Mouse (Mus musculus) cortical plate, adult 2 months (tissue): ENCODE data around the gene Ccdc9.

Experiments
- CTCF ChIP-seq: fragments of 200-500 bp; IDR thresholded peaks from 2 replicates; pipeline ENCODE4 v1.5.1; 2011; ENCODE audit warnings: mild to moderate bottlenecking, control low read depth, low read length; ENCODE audit not compliant: insufficient read depth; ENCODE audit errors: extremely low read depth
- POLR2A ChIP-seq: fragments of 200-500 bp; IDR thresholded peaks from 2 replicates; pipeline ENCODE4 v1.6.1; 2011; ENCODE audit warnings: mild to moderate bottlenecking, low read length, control low read depth; ENCODE audit not compliant: insufficient read depth; ENCODE audit errors: extremely low read depth

DNA sequence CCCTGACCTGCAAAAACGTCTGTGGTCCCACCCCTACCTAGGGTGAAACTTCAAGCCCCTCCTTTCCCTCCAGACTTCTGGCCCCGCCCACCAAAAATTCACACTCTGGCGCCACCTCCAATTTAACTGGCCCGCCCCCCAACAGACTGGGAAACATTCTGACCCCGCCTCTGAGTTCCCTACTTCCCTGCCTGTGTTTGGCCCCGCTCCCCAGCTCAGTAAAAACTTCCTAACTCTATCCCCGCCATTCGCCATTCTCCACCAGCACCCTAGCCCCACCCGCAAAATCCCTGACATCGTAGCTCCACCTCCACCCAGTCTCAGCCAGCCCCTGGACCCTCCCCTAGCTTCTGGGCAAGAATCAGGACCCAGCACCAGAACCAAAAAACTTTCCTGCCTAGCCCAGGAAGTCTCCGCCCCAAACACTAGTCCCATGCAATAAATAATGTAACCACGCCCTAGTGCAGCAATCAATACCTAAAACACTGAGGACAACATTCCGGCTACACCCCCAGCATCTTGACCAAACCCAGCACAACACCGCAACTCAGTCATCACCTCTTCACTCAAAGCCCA lies 1.1 kb downstream of the Ccdc9 start:
- TF ChIP-seq POLR2A, result no peak
- TF ChIP-seq CTCF, result no peak
